Mouse (Mus musculus) C2C12 (cell line): ENCODE measurements around the gene Sap25.

Experiments used
- CEBPB ChIP-seq: IDR thresholded peaks from one replicate; pipeline ENCODE4 v1.6.1; 2011; ENCODE audit warnings: low read depth, mild to moderate bottlenecking, control low read depth, moderate library complexity
- CTCF ChIP-seq: IDR thresholded peaks from one replicate; pipeline ENCODE4 v1.5.1; 2011; ENCODE audit not compliant: control insufficient read depth, insufficient read depth, insufficient read length
- FOSL1 ChIP-seq: IDR thresholded peaks from one replicate; pipeline ENCODE4 v1.8.0; 2011; ENCODE audit warnings: mild to moderate bottlenecking, low read length; ENCODE audit not compliant: poor library complexity, insufficient read depth, severe bottlenecking
- MAX ChIP-seq: IDR thresholded peaks from one replicate; pipeline ENCODE4 v1.6.1; 2011; ENCODE audit warnings: mild to moderate bottlenecking, control low read depth
- MYOD1 ChIP-seq: IDR thresholded peaks from one replicate; pipeline ENCODE4 v1.6.1; 2011; ENCODE audit warnings: low read depth; ENCODE audit not compliant: control insufficient read depth, insufficient read length
- MYOG ChIP-seq: IDR thresholded peaks from one replicate; pipeline ENCODE4 v1.6.1; 2011; ENCODE audit not compliant: control insufficient read depth, insufficient read length; ENCODE audit errors: extremely low read depth
- USF1 ChIP-seq: IDR thresholded peaks from one replicate; pipeline ENCODE4 v1.6.1; 2011; ENCODE audit warnings: low read depth, mild to moderate bottlenecking, control low read depth, moderate library complexity

- TF ChIP-seq USF1 (no peak), CTCF (no peak), CEBPB (no peak), FOSL1 (no peak), MAX (no peak), MYOG (no peak), MYOD1 (no peak)
These were observed 32.4 kb upstream of the Sap25 start for GRCm38 (mm10) chr5:137608654-137609190.
